Mouse (Mus musculus): ENCODE results near the gene Ncbp2.

- TF ChIP-seq CTCF (IDR thresholded peaks at IDR 0.05; ENCODE audit: borderline replicate concordance, control insufficient read depth, extremely low read depth, insufficient read depth, low read length, poor library complexity) (no peak), POLR2A (IDR thresholded peaks at IDR 0.05; ENCODE audit: control insufficient read depth, extremely low read depth, insufficient read depth, low read length, poor library complexity) (no peak)
Measured at GRCm38 (mm10) chr16:31945372-31945771, 2.9 kb upstream of the Ncbp2 start.
